Mouse (Mus musculus) E14TG2a.4 (cell line): Measurements from ENCODE around the gene Gps2.
"Not testable (repeated sequence)": the region's sequence is repeated elsewhere in the genome, so short reads cannot be mapped to it uniquely, and the experiment has no call there.

Experiments used
- H3K27me3 ChIP-seq: 2 replicates; pipeline ENCODE4 v1.6.1; 2014; ENCODE audit warnings: low read length, control low read depth; ENCODE audit not compliant: insufficient read depth
- H3K36me3 ChIP-seq: 2 replicates; pipeline ENCODE4 v1.6.1; 2014; ENCODE audit warnings: low read length, control low read depth; ENCODE audit not compliant: insufficient read depth
- H3K4me1 ChIP-seq: replicated peaks from 2 replicates; pipeline ENCODE4 v1.6.1; 2014; ENCODE audit warnings: low read depth, low read length, control low read depth
- H3K4me3 ChIP-seq: replicated peaks from 2 replicates; pipeline ENCODE4 v1.5.1; 2014; ENCODE audit warnings: mild to moderate bottlenecking, low read length
- H3K9me3 ChIP-seq: 2 replicates; pipeline ENCODE4 v1.6.1; 2014; ENCODE audit warnings: low read length, control low read depth
- CTCF ChIP-seq: conservative IDR thresholded peaks from 2 replicates; pipeline ENCODE4 v1.5.1; 2014; ENCODE audit warnings: low read length
- NANOG ChIP-seq: IDR thresholded peaks from 2 replicates; pipeline ENCODE4 v1.6.1; 2014; ENCODE audit warnings: borderline replicate concordance, low read length, mixed read lengths
- POU5F1 ChIP-seq: IDR thresholded peaks from 2 replicates; pipeline ENCODE4 v1.6.1; 2014; ENCODE audit warnings: low read length, borderline replicate concordance

The Gps2 gene

DNA sequence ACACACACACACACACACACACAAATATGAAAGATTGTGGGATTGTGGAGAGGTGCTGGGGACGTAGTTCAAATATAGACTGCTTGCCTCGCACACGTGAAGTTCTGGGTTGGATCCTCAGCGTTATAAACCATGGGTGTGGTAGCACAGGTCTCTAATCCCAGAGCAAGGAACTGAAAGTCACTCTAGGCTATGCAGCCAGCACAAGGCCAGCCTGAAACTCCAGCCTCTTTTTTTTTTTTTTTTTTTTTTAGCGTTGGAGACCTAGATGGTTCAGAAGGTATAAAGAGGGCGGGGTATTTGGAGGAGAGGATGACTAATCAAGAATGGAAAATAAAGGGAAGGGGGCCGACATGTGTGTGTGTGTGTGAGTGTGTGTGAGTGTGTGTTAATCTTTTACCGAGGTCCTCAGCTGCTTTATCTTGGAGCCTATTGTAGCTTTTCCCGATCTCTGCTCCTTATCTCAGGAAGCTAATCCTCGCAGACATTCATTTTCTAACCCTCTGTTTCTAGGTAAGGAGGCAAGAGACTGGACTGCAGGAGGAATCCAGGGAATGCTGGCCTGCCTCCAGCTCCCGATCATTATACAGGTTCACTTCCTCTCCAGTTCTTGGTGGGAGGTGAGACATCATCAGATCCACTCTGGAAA is 39.7 kb downstream of the Gps2 start:
- Histone ChIP-seq H3K36me3 (no peaks in the 10 kb centered on the region), H3K4me3 (no peak overlapping the region), H3K4me1 (peaks cover 5% of the 10 kb centered on the region), H3K27me3 (peaks cover 13% of the 10 kb centered on the region; the same call in 1 of the 2 replicates), H3K9me3 (no peaks in the 10 kb centered on the region)
- no peak for TF ChIP-seq NANOG
- no peak for TF ChIP-seq POU5F1
- no peak for TF ChIP-seq CTCF

DNA sequence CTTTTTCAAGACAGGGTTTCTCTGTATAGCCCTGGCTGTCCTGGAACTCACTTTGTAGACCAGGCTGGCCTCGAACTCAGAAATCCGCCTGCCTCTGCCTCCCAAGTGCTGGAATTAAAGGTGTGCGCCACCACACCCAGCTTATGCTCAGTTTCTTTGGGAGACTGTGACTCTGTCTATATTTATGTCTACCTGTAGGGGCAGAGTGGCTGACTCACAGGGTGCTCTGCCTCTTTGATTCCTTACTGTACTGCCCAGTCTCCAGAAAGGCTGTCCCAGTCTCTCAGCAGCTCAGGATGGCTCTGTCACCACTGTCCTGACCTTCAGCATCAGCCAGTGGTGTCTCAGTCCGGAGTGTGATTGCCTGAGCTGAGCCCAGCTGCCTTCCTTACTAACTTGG is 41.9 kb downstream of the Gps2 start:
- not testable (repeated sequence) for H3K27me3 ChIP-seq, H3K4me1 ChIP-seq, H3K4me3 ChIP-seq, H3K36me3 ChIP-seq, H3K9me3 ChIP-seq

DNA sequence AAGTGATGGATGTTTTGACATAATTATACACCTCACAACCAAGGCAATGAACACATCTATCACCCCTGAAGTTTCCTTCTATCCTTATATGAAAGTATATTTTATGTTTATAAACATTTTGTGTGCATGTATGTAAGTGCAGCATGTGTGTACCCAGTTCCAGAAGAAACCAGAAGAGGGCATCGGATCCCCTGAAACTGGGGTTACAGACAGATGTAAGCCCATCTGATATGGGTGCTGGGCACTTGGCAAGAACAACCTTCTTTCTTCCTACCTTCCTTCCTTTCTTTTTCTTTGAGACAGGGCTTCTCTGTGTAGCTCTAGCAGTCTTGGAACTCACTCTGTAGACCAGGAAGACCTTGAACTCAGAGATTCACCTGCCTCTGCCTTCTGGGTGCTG is 42.5 kb downstream of the Gps2 start:
- no peak for TF ChIP-seq NANOG
- no peak for TF ChIP-seq POU5F1
- TF ChIP-seq CTCF: no peak; the same call in 1 of the 2 replicates
- H3K4me3 ChIP-seq: no peak overlapping the region

DNA sequence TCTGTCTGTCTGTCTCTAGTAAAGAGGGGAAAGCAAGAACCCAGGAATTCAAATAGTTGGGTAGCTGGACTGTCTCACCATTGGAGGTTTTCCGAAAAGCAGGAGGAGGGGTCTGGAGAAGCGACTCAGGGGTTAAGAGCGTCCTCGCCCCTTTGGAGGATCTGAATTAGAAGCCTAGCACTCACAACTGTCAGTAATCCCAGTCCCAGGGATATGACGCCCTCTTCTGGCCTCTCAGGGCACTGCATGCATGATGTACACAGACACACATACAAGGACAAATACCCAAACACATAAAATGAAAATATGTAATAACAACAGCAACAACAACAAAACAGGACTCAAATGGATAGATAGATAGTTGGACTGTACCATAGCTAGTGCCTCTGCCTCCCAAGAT is 46.9 kb downstream of the Gps2 start:
- Histone ChIP-seq H3K36me3 (no peaks in the 10 kb centered on the region), H3K4me1 (peaks cover 18% of the 10 kb centered on the region), H3K27me3 (peaks cover 31% of the 10 kb centered on the region), H3K9me3 (no peaks in the 10 kb centered on the region), H3K4me3 (no peak overlapping the region)
- TF ChIP-seq POU5F1 (no peak), CTCF (peak; percentile 92)

More for the DNA sequence above, 42.5 kb downstream of the Gps2 start:
- Histone ChIP-seq H3K9me3 (no peaks in the 10 kb centered on the region), H3K27me3 (0 out of 2 replicates have a peak, but pooled peaks cover 6% of the 10 kb centered on the region), H3K4me1 (no peaks in the 10 kb centered on the region; the same call in 1 of the 2 replicates), H3K36me3 (no peaks in the 10 kb centered on the region)

DNA sequence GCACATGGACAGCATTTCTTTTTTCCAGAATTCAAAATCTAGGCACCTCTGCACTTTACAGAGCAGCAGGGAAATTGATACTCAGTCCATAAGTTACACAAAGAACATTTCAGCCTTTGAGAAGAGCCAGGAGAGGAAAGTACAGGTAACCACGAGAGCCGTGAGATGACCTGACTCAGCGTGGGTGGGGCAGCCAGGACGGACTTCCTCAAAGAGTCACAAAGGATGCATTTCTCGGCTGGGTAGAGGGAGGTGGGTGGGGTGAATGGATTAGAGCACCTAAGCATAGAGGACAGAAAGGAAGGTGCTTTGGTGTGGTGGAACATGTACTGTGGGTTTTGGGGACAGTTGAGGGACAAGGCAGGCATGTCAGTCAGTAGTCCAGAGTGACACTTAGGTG is 48.2 kb downstream of the Gps2 start:
- H3K4me1 ChIP-seq: peaks cover 28% of the 10 kb centered on the region
- TF ChIP-seq POU5F1 (no peak), NANOG (no peak)
- H3K36me3 ChIP-seq: no peaks in the 10 kb centered on the region
- H3K27me3 ChIP-seq: peaks cover 43% of the 10 kb centered on the region
- no peaks in the 10 kb centered on the region for H3K9me3 ChIP-seq
- no peak overlapping the region for H3K4me3 ChIP-seq

DNA sequence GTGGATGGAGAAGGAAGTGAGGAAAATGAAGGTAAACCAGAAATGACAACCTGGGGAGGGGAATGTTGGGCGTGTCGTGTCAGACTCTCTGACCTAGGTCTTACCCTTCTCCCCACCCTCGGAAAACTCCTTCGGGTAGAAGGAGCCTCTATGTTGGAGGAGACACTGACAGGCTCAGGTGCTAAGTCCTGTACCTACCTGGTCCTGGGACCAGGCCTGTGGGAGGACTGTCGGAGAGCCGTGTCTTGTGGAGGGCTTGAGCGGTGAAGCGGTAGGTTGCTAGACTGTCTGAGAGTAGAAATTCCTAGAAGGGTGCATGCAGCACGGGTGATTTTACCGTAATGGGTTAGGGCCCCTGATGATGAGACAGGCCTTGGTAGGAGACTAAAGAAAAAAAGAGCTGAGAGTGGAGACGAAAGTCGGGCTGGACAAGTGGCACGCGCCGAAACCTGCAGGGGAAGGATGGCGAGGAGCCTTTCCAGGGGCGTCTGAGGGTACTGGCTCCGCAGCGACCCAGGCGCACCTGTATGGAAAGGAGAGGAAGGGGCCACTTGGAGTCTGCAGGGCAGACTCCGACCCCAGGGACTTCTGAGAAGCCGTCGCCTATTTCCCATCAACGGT is 51.1 kb downstream of the Gps2 start, which contains the start of gene Cldn7:
Gene Cldn7 (plus strand): TSS at position 130 of the 621 bp plus-strand sequence.
- peaks cover 44% of the 10 kb centered on the region for H3K27me3 ChIP-seq
- peaks cover 22% of the 10 kb centered on the region for H3K36me3 ChIP-seq
- peak within 1 kb of the TSS; percentile 79 for H3K4me3 ChIP-seq
- peaks cover 39% of the 10 kb centered on the region for H3K4me1 ChIP-seq
- no peaks in the 10 kb centered on the region for H3K9me3 ChIP-seq
- no peak for TF ChIP-seq NANOG
- no peak for TF ChIP-seq POU5F1

DNA sequence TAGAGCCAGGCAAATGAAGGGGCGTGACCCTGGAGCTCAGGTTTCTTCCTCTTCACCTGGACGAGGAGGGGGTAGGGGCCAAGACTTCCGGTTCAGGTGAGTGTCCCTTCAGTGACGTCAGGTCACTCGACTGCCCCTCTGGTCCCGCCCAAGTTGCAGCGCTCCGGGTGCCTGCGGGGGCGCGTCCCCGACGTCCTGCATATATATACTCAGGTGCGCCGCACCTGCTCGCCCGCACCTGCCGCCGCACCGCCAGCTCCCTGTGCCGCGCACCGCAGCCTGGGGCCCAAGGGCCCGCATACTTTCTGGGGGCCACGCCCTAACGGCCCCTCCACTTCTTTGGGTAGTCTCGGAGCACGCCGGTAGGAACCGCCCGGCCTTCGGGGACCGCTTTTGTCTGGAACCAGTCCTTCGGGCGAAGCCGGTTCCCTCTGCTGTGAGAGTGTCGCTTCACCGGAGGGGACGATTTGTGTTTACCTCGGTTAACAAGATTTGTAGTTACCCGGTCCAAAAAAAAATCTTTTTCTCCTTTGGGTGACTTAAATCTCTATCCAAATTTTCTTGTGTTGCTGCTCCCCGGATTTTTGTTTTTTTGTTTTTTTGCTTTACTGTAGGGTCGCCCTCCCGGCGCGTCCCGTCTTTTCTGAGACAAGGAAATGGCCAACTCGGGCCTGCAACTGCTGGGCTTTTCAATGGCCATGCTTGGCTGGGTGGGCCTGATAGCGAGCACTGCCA is 51.8 kb downstream of the Gps2 start:
- no peak for TF ChIP-seq NANOG
- TF ChIP-seq POU5F1: no peak
- no peak for TF ChIP-seq CTCF
- Histone ChIP-seq H3K36me3 (peaks cover 29% of the 10 kb centered on the region), H3K27me3 (peaks cover 44% of the 10 kb centered on the region), H3K4me3 (peak overlapping the region; percentile 79), H3K4me1 (peaks cover 39% of the 10 kb centered on the region), H3K9me3 (no peaks in the 10 kb centered on the region)
